In genomic region chr3:138240942-138241341, GRCm38 (mm10) we compare ENCODE assay signal across 23 mouse cellular contexts. TPM values are rescaled to one million over a fixed set of nuclear protein-coding genes. Genes with fewer than 3 reads are reported as not detected.
A peak's percentile ranks its signal among the peaks of the same experiment; 100 is the strongest.
DNase-seq lines count a peak whose midpoint lies in the region; ATAC-seq and TF ChIP-seq lines count a peak whose summit lies in the region.
"Had no signal": no experiment of that assay in that cellular context is flagged by ENCODE, and none has a peak within 500 bp of the region (broad histone marks: within the 10 kb centered on the region; RNA-seq: fewer than 3 reads in every experiment).

No protein-coding gene starts in this region.

- H3K9ac ChIP-seq in liver, adult 2 months (ENCODE audit: low read depth, low read length) = peak overlapping the region; percentile 74
- H3K9ac ChIP-seq in liver, embryonic 11.5 days (ENCODE audit: low read depth, low read length) = no peak overlapping the region
- H3K9ac ChIP-seq in limb, embryonic 12.5 days (replicated peaks) = no peak overlapping the region
- H3K9ac ChIP-seq: liver, embryonic 12.5 days; midbrain, embryonic 13.5 days had no signal

- no peak for TF ChIP-seq POLR2A in liver, adult 2 months (IDR thresholded peaks at IDR 0.05; ENCODE audit: extremely low read depth, insufficient read depth, low read length)

- H3K4me3 ChIP-seq in heart, embryonic 10.5 days = no peak overlapping the region
- peak overlapping the region; percentile 8; the same call in 1 of the 2 replicates for H3K4me3 ChIP-seq in liver, adult 2 months (ENCODE audit: insufficient read depth, low read depth, low read length)
- H3K4me3 ChIP-seq in liver, embryonic 11.5 days (ENCODE audit: low read depth, low read length) = no peak overlapping the region
- H3K4me3 ChIP-seq in limb, embryonic 12.5 days (replicated peaks) = no peak overlapping the region
- H3K4me3 ChIP-seq: forebrain, embryonic 10.5 days; liver, embryonic 12.5 days; midbrain, embryonic 13.5 days had no signal

- no peaks in the 10 kb centered on the region for H3K9me3 ChIP-seq in heart, embryonic 10.5 days
- no peaks in the 10 kb centered on the region for H3K9me3 ChIP-seq in liver, embryonic 11.5 days (ENCODE audit: control insufficient read depth, low read length)
- H3K9me3 ChIP-seq in limb, embryonic 12.5 days = no peaks in the 10 kb centered on the region
- H3K9me3 ChIP-seq: forebrain, embryonic 10.5 days; liver, embryonic 12.5 days; midbrain, embryonic 13.5 days had no signal

- peak; percentile 63 for DNase-seq in heart, embryonic 10.5 days (ENCODE audit: low spot score)
- no peak for DNase-seq in heart, postnatal 4 days
- no peak for DNase-seq in liver, adult 2 months (ENCODE audit: extremely low read depth, low read depth, low spot score)
- no peak for DNase-seq in liver, embryonic 11.5 days (ENCODE audit: low spot score)
- DNase-seq in MEL-GATA-1-ER (ENCODE audit: extremely low read depth, low read depth) = peak; percentile 6
- no peak for DNase-seq in right cerebral cortex, postnatal 14 days
- DNase-seq in ovary, postnatal 36 days (ENCODE audit: low spot score) = no peak
- DNase-seq: cerebellum, adult 18-20 months; lung, postnatal 4 days; right cerebral cortex, postnatal 4 days had no signal

- TF ChIP-seq CTCF in liver, adult 2 months (IDR thresholded peaks at IDR 0.05; ENCODE audit: low read depth, low read length) = no peak

- no peak overlapping the region for H3K27ac ChIP-seq in heart, embryonic 10.5 days
- peak overlapping the region; percentile 84 for H3K27ac ChIP-seq in liver, adult 2 months (replicated peaks; ENCODE audit: insufficient read depth, low read depth, low read length)
- no peak overlapping the region for H3K27ac ChIP-seq in liver, embryonic 11.5 days (ENCODE audit: low read depth, low read length)
- H3K27ac ChIP-seq in limb, embryonic 12.5 days = no peak overlapping the region
- H3K27ac ChIP-seq: forebrain, embryonic 10.5 days; liver, embryonic 12.5 days; midbrain, embryonic 13.5 days had no signal

- no peak overlapping the region for H3K4me2 ChIP-seq in liver, embryonic 11.5 days
- H3K4me2 ChIP-seq in limb, embryonic 12.5 days = peak overlapping the region; percentile 21; the same call in 1 of the 2 replicates
- H3K4me2 ChIP-seq: liver, embryonic 12.5 days; midbrain, embryonic 13.5 days had no signal

- H3K36me3 ChIP-seq in heart, embryonic 10.5 days = no peaks in the 10 kb centered on the region
- peaks cover 11% of the 10 kb centered on the region for H3K36me3 ChIP-seq in liver, adult 2 months (ENCODE audit: control insufficient read depth, insufficient read depth, low read length)
- no peaks in the 10 kb centered on the region for H3K36me3 ChIP-seq in liver, embryonic 11.5 days (ENCODE audit: control insufficient read depth, insufficient read depth, low read length)
- H3K36me3 ChIP-seq in limb, embryonic 12.5 days = no peaks in the 10 kb centered on the region
- H3K36me3 ChIP-seq: forebrain, embryonic 10.5 days; liver, embryonic 12.5 days; midbrain, embryonic 13.5 days had no signal

- no peaks in the 10 kb centered on the region for H3K27me3 ChIP-seq in heart, embryonic 10.5 days (ENCODE audit: insufficient read depth, poor library complexity, severe bottlenecking)
- H3K27me3 ChIP-seq in liver, adult 2 months (ENCODE audit: control insufficient read depth, insufficient read depth, low read length) = no peaks in the 10 kb centered on the region
- no peaks in the 10 kb centered on the region for H3K27me3 ChIP-seq in liver, embryonic 11.5 days (replicated peaks; ENCODE audit: control insufficient read depth, insufficient read depth, low read length)
- peaks cover 18% of the 10 kb centered on the region; the same call in 1 of the 2 replicates for H3K27me3 ChIP-seq in limb, embryonic 12.5 days
- H3K27me3 ChIP-seq: liver, embryonic 12.5 days; midbrain, embryonic 13.5 days had no signal

- no peaks in the 10 kb centered on the region for H3K4me1 ChIP-seq in heart, embryonic 10.5 days
- peaks cover 39% of the 10 kb centered on the region for H3K4me1 ChIP-seq in liver, adult 2 months (ENCODE audit: control insufficient read depth, insufficient read depth, low read length)
- no peaks in the 10 kb centered on the region; the same call in 1 of the 2 replicates for H3K4me1 ChIP-seq in liver, embryonic 11.5 days (replicated peaks; ENCODE audit: control insufficient read depth, insufficient read depth, low read length)
- H3K4me1 ChIP-seq in limb, embryonic 12.5 days (replicated peaks) = peaks cover 34% of the 10 kb centered on the region
- H3K4me1 ChIP-seq: forebrain, embryonic 10.5 days had no signal

- 86% methylated on average over 5 of the region's 5 CpGs for WGBS in heart, embryonic 10.5 days
- 32% methylated on average over 5 of the region's 5 CpGs for WGBS in liver, adult 2 months
- WGBS in liver, embryonic 11.5 days = 73% methylated on average over 5 of the region's 5 CpGs
- 34% methylated on average over 5 of the region's 5 CpGs for WGBS in limb, embryonic 12.5 days

- no peak for ATAC-seq in liver, embryonic 11.5 days (replicated peaks; ENCODE audit: low FRiP score)
- ATAC-seq in limb, embryonic 12.5 days (ENCODE audit: insufficient number of reproducible peaks, insufficient read depth, low FRiP score, low TSS enrichment, low read depth) = peak; percentile 86
- ATAC-seq: hindbrain, embryonic 16.5 days; liver, embryonic 12.5 days; midbrain, embryonic 13.5 days had no signal

- H3K79me2 ChIP-seq in liver, adult 2 months (ENCODE audit: control insufficient read depth, insufficient read depth, low read length) = no peaks in the 10 kb centered on the region; the same call in 1 of the 2 replicates

RNA-seq across cellular contexts. Expression of gene Adh1, which starts 19.8 kb away (rescaled TPM):
- 0.99 and 1.0 TPM in 2 replicates for polyA plus RNA-seq in heart, embryonic 10.5 days (2016; fragmentation: Nextera tagmentation; extraction: Ambion mirVana)
- total RNA-seq in heart, postnatal 4 days (2021) = 10 to 100 TPM; 13.3 to 13.5 TPM
- 2,711 and 3,373 TPM in 2 replicates for total RNA-seq in liver, adult 2 months (2014; rRNA removed)
- 3,177 and 3,191 TPM in 2 replicates for polyA plus RNA-seq in liver, adult 2 months (2012; rRNA removed)
- polyA plus RNA-seq in liver, embryonic 11.5 days (2014; fragmentation: Nextera tagmentation; extraction: Ambion mirVana) = 0.83 and 1.4 TPM in 2 replicates
- 1.8 and 2.7 TPM in 2 replicates for polyA plus RNA-seq in limb, embryonic 12.5 days (2016; fragmentation: Nextera tagmentation; extraction: Ambion mirVana)

RNA-seq across cellular contexts. Expression of gene Adh7, which starts 23.4 kb away (rescaled TPM):
- 0.19 TPM in 1 of 2 replicates, not detected in the other for polyA plus RNA-seq in heart, embryonic 10.5 days (2016; fragmentation: Nextera tagmentation; extraction: Ambion mirVana)
- total RNA-seq in heart, postnatal 4 days (2021) = not detected
- 1.2 and 1.5 TPM in 2 replicates for total RNA-seq in liver, adult 2 months (2014; rRNA removed)
- 0.40 and 1.7 TPM in 2 replicates for polyA plus RNA-seq in liver, adult 2 months (2012; rRNA removed)
- polyA plus RNA-seq in liver, embryonic 11.5 days (2014; fragmentation: Nextera tagmentation; extraction: Ambion mirVana) = 0.12 and 0.13 TPM in 2 replicates
- polyA plus RNA-seq in limb, embryonic 12.5 days (2016; fragmentation: Nextera tagmentation; extraction: Ambion mirVana) = 0.10 and 0.20 TPM in 2 replicates
- total RNA-seq: left cerebral cortex, adult 18-20 months had no signal
- polyA plus RNA-seq: forebrain, embryonic 10.5 days had no signal

RNA-seq across cellular contexts. Expression of gene 4930579F01Rik, which starts 47.3 kb away (rescaled TPM):
- polyA plus RNA-seq in heart, embryonic 10.5 days (2016; fragmentation: Nextera tagmentation; extraction: Ambion mirVana) = not detected in 2 replicates
- total RNA-seq in heart, postnatal 4 days (2021) = not detected
- not detected in 2 replicates for total RNA-seq in liver, adult 2 months (2014; rRNA removed)
- not detected in 2 replicates for polyA plus RNA-seq in liver, adult 2 months (2012; rRNA removed)
- not detected in 2 replicates for polyA plus RNA-seq in liver, embryonic 11.5 days (2014; fragmentation: Nextera tagmentation; extraction: Ambion mirVana)
- polyA plus RNA-seq in limb, embryonic 12.5 days (2016; fragmentation: Nextera tagmentation; extraction: Ambion mirVana) = not detected in 2 replicates
- total RNA-seq: heart, adult 18-20 months; heart, postnatal 10 days; layer of hippocampus, adult 18-20 months; left cerebral cortex, adult 18-20 months had no signal
- polyA plus RNA-seq: brain, embryonic 14.5 days; embryonic facial prominence, embryonic 14.5 days; forebrain, embryonic 10.5 days; hindbrain, embryonic 16.5 days; liver, embryonic 12.5 days; midbrain, embryonic 13.5 days; neural tube, embryonic 11.5 days; thymus, postnatal 0 days had no signal

Comparison
In these comparisons a context has a peak if more than half of its experiments do, and no peak if none do; other contexts are left out.
1. DNase-seq: peak in heart, embryonic 10.5 days (single experiment) and MEL-GATA-1-ER (single experiment); none in heart, postnatal 4 days (single experiment), liver, adult 2 months (single experiment), liver, embryonic 11.5 days (single experiment), right cerebral cortex, postnatal 14 days (single experiment) and ovary, postnatal 36 days (single experiment).
2. RNA of gene Adh1, which starts 19.8 kb away (polyA plus RNA-seq): 3,177 to 3,191 TPM in liver, adult 2 months; 1.8 to 2.7 TPM in limb, embryonic 12.5 days, 0.83 to 1.4 TPM in liver, embryonic 11.5 days and 0.99 to 1.0 TPM in heart, embryonic 10.5 days; every median in the first group is over 100 times any median in the second.